Mouse (Mus musculus) frontal cortex, postnatal 10 days (tissue): Measurements from ENCODE around the gene Ank3.

Experiments
- DNase-seq, 2 experiments: peaks; one replicate each; pipeline ENCODE4 v3.0.0; 2022; ENCODE audit warnings: low spot score in 2 of 2, mixed read lengths in 1 of 2

Ank3 gene

DNA sequence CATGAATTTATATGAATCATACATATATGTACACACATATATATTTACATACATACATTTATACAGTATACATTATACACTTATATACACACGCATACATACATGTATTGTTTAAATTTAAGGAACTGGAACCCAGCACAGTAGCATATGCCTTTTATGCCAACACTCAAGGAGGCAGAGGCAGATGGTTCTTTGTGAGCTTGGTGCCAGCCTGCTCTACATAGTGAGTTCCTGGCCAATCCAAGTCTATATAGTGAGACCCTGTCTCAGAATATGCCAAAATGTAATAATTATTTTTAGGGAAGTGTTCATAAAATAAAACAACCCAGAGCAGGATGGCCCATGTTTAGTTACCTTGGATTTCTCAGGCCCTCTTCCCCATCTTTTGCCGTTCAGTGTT, 581.1 kb downstream of the Ank3 start:
- DNase-seq: no peak

DNA sequence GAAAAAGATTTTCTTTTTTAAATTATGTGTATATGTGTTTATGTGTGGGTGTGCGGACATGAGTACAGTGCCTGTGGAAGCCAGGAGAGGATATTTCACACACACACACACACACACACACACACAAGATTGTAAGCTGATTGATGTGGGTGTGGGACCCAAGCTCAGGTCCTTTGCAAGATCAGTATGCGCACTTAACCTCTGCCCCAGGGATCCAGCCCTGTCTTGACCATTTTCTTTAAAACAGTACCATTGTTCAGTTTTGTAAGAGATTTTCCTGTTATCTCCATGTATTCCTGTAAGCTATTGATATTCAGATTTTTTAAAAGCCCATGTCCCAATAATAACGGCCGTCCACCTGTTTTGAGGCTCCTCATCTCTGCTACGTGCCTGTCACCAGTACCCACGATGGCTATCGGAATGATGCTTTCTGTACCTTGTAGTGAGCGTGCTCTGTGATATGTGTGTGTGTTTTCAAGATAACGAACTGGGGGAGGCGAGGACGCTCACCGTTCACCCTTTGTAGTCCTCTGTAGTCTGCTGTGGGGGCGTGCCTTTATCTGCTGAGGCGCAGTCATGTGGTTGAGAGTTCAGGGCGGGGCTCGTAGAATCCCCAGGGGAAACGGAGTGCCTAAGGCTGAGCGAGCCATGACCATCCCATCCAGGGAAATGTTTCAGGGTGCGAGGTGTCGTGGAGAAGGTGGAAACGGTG, 583.0 kb downstream of the Ank3 start:
- no peak for DNase-seq

- DNase-seq: no peak
These were observed 584.1 kb downstream of the Ank3 start for GRCm38 (mm10) chr10:69982701-69983100.

- DNase-seq: no peak
These were observed 588.9 kb downstream of the Ank3 start for GRCm38 (mm10) chr10:69987496-69987895.

DNA sequence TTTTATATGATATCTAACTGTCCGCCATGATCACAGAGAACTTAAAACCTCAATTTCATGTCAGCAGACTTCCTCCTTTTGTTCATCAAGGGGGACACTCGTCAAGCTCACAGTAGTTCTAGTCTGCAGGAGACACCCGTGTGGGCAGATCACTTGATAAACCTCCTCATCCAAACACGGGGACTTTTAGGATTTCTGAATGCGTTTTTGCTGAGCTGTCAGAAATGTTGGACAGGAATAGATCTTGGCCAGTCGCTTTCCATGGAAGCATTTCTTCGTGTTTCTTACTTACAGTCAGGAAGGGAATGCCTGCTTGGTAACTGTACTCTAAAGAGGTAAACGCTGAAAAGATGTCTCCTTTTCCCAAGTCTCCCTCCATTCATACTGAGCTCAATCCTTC, 598.5 kb downstream of the Ank3 start:
- DNase-seq: no peak

- no peak for DNase-seq
These were observed 605.5 kb downstream of the Ank3 start for GRCm38 (mm10) chr10:70004058-70004457.

DNA sequence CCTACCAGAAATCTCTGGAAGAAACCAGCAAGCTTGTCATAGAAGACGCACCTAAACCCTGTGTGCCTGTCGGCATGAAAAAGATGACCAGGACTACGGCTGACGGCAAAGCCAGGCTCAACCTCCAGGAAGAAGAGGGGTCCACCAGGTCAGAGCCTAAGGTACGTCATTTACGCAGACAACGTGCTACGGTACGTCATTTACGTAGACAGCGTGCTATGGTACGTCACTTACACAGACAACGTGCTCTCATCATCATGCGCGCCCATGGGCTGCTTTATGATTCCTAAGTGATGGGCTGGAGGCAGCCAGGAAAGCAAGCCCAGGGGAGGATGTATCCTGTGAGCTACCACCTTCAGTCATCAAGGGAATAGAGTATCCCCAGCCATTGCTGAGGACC, 606.3 kb downstream of the Ank3 start:
- no peak for DNase-seq

GRCm38 (mm10) chr10:70006380-70006779, 607.8 kb downstream of the Ank3 start:
- no peak for DNase-seq

DNA sequence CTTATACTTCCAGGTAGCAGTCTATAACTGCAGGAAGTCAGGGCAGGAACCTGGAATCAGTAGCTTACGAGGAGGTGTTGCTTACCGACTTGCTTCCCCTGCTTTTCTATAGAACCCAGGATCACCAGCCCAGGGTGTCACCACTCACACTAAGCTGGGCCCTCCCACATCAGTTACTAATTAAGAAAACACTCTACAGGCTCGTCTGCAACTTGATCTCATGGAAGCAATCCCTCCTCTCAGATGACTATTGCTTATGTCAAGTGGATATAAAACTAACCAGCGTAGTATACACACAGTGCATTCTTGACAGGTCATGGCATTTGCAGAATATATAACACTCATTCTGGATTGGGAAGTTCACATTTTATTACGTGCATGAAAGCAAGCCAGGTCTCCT, 613.2 kb downstream of the Ank3 start:
- DNase-seq: no peak

DNA sequence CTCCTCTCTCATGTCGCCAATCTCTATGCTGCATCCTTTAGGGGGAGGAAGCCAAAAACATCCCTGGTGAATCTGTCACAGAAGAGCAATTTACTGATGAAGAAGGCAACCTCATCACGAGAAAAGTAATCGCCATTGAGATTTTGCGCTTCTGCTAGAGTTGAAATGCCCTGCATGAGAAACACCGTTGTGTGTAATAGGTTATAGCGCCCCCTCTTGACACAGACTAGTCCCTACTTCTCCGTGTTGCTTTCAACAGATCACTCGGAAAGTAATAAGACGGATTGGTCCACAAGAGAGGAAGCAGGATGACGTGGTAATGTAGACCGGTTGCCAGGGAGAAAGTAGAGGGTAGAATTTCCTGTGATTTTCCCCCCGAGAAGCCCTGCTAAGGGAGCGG, 615.4 kb downstream of the Ank3 start:
- DNase-seq: no peak

DNA sequence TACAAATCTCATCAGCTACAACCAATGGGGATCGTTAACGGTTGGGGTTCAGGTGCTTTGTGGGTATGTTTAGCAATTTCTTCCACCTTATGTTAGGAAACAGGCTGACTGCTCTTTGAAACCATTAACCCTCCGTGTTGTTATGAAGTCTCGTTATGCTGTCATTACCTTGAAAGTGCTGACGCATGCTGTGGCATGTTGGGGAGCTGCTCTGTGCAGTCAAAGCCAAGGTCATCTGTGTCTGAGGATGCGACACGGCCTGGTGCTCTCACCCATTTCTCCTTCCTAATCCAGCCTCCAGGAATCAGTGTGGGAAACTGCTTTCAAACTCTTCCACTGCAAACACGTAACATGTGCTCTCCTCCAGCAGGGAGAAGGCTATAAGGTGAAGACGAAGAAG, 616.6 kb downstream of the Ank3 start:
- no peak for DNase-seq

GRCm38 (mm10) chr10:70018691-70019090, 620.1 kb downstream of the Ank3 start:
- DNase-seq: no peak

- DNase-seq: peak in 1 of 2 experiments; percentile 24
These were observed 623.1 kb downstream of the Ank3 start for GRCm38 (mm10) chr10:70021667-70022066.

DNA sequence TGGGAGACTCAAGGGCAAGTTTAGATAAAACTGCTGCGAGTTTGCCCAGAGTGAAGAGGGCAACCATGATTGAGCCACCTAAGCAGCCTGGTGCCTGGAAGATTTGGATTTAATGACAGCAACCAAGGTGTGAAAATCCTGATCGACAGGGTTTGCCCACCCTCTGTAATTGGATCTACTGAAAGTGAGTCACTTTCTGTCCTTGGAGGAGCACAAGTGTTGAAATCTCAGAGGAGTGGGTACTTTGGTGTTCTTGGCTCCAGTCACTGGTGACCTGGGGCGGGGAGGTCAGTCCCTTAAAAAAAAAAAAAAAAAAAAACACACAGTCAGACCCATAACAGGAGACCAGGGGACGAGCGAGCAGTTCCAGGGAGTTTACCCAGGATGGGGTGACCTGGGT, 624.0 kb downstream of the Ank3 start:
- no peak for DNase-seq

GRCm38 (mm10) chr10:70023861-70024260, 625.3 kb downstream of the Ank3 start:
- DNase-seq: no peak

DNA sequence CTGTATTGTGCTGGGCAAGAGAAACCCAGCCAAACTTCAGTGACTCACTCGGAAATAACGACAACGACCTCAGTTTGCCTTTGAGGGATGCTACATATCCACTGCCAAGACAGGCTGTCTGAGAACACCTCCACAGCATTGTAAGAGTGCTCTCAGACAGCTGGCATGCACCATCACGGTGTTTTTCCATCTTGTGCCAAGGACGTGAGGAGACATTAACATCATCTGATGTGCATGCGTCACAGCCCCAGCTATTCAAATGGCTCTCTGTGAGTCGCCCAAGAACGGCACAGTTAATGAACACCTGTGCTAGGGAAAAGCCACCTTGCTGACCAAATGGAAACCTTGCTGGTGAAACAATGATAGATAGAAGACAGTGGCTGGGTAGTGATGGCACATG, 633.4 kb downstream of the Ank3 start:
- DNase-seq: no peak

GRCm38 (mm10) chr10:70032982-70033381, 634.4 kb downstream of the Ank3 start:
- no peak for DNase-seq

- no peak for DNase-seq
These were observed 635.3 kb downstream of the Ank3 start for GRCm38 (mm10) chr10:70033856-70034255.

DNA sequence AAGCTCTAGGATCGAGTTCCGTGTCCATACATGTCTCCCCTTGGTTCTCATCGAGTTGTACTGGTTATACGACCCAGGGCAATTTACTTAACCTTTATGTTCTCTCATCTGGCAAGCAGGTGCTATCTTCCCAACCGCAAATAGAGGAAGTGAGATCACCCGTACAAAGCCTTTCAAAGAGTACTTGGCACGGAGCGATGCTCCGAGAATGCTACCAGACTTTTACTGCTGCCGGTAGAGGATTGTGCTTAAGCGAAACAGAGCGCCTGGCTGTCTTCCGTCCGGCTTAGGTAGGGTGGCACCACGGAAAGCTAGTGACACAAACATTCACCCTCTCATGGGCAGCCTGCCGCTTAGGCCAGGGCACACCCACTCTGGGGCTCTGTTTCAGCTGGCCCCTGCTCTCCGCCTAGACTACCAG, 641.3 kb downstream of the Ank3 start:
- DNase-seq: no peak

DNA sequence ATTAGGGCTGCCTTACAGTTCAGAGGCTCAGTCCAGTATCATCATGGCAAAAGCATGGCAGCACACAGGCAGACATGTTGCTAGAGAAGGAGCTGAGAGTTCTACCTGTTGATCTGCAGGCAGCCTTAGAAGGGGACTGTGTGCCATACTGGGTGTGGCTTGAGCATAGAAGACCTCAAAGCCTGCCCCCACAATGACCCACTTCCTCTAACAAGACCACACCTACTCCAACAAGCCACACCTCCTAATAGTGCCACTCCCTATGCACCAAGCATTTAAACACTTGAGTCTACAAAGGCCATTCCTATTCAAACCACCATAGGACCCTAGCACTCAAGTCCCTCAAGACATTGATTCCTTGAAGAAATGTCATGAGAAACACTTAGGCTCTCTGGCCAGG, 643.0 kb downstream of the Ank3 start:
- DNase-seq: no peak

DNA sequence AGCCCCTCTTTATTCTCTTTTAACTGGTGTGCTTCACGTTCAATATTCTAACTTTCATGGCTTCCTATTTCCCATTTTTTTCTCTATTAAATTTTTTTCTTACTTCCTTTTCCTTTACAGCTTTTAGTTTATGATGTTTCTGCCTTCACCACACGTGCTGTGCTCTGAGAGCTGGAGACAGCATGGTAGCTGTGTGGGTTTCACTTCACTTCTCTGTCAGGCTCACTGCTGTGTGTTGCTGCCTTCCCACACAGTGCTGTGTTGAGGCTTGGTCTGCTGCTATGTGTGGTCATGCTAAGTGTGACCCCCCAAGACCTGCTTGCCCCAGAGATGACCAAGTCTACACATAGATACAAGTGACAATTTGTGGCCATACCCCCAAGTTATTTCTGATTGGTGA, 647.1 kb downstream of the Ank3 start:
- no peak for DNase-seq

DNA sequence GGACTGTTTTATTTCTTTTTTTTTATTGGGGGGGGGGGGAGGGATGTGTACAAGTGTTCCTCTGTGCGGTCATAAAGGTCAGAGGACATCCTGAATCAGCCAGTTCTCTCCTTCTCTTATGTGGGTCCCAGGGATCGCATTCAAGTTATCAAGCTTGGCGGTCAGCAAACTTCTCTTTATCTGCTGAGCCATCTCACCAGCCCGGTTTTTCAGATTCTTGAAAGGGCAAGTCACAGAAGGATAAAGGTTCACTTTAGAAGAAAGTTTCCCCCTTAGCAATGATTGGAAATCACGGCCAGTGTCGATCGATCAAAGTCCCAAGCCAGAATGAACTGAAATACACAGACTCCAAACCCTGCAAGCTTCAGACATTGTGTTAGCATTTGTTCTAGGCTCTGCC, 651.2 kb downstream of the Ank3 start:
- DNase-seq: no peak

DNA sequence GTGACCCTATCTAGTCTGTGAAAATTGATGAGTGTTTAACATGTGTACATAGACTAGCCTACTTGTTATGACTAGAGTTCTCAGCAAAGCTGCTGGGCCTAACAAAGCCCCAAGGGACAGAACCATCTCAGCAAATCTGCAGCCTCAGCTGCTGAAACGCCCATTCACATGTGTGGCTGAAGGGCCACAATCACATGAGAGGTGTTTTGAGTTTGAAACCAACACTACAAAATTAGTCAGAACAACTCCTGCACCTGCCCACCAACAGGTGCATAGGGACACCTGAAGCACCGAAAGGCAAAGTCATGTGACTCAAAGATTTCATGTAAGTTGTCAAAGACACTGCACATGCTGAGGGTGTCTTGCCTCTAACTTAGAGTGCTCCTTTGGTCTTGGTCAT, 656.7 kb downstream of the Ank3 start:
- no peak for DNase-seq

GRCm38 (mm10) chr10:70057064-70057463, 658.5 kb downstream of the Ank3 start:
- DNase-seq: no peak
